In the genomic region with DNA sequence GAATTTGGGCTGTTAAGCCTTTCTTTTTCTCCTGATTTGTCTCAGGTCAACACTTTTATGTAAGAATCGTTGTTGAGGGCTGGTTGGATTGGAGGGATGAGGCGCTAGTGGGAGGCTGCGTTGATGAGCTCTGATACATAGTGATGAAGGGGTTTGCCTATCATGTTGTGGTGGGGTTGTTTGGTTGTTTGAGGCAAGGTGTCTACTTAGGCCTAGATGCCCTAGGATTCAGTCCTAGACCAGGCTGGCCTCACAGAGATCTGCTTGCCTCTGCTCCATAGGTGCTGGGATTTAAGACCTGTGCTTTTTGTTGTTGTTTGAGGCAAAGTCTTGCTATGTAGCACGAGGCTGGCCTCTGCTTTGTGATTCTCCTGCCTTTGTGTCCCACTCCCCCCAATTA, we compare ENCODE assay signal across 8 mouse cellular contexts. TPM values are rescaled to one million over a fixed set of nuclear protein-coding genes. Genes with fewer than 3 reads are reported as not detected.
DNase-seq lines count a peak whose midpoint lies in the region; ATAC-seq and TF ChIP-seq lines count a peak whose summit lies in the region.

No protein-coding gene starts in this region.

- peak; percentile 67 for ATAC-seq in erythroblast, adult 5-6 weeks (replicated peaks; ENCODE audit: low FRiP score, poor library complexity, severe bottlenecking)
- no peak for ATAC-seq in liver, embryonic 14.5 days (ENCODE audit: insufficient read depth)

- DNase-seq in gastrocnemius, adult 2 months, result no peak
- DNase-seq in gastrocnemius, adult 18-20 months (ENCODE audit: low spot score), result no peak
- DNase-seq in 3T3-L1 (ENCODE audit: low read depth, low spot score), result peak; percentile 11
- DNase-seq in liver, embryonic 14.5 days (ENCODE audit: low read depth in 3 of 3, low spot score in 3 of 3), result no peak
- no peak for DNase-seq in gastrocnemius, postnatal 4 days (ENCODE audit: low spot score in 2 of 2)
- no peak for DNase-seq in cerebellum, adult 11-12 months
- DNase-seq in gastrocnemius, postnatal 25 days, result no peak

- H3K27ac ChIP-seq in gastrocnemius, adult 2 months, result peak overlapping the region; percentile 94; the same call in 1 of the 2 replicates
- peak overlapping the region; percentile 94 for H3K27ac ChIP-seq in liver, embryonic 14.5 days

- peak overlapping the region; percentile 97; the same call in 1 of the 2 replicates for H3K4me3 ChIP-seq in gastrocnemius, adult 2 months
- H3K4me3 ChIP-seq in liver, embryonic 14.5 days (ENCODE audit: insufficient read depth in 1 of 2, low read depth in 2 of 2, low read length in 2 of 2), result peak overlapping the region; percentile 69 to 87

- H3K9me3 ChIP-seq in liver, embryonic 14.5 days (ENCODE audit: control insufficient read depth, low read length), result no peaks in the 10 kb centered on the region

- H3K4me2 ChIP-seq in liver, embryonic 14.5 days (ENCODE audit: low read depth), result peak overlapping the region; percentile 84

- no peak for TF ChIP-seq CTCF in gastrocnemius, adult 2 months (IDR thresholded peaks at IDR 0.05)
- TF ChIP-seq CTCF in liver, embryonic 14.5 days (IDR thresholded peaks at IDR 0.05; ENCODE audit: low read depth), result no peak

- TF ChIP-seq EP300 in liver, embryonic 14.5 days (IDR thresholded peaks at IDR 0.05; ENCODE audit: low read depth), result no peak

- intact Hi-C loops in gastrocnemius, adult 2 months (cut with DNase I), result loop anchor here (5.0 kb wide), 1 partner anchor 45 kb away; no protein-coding TSS in a partner anchor

- H3K27me3 ChIP-seq in liver, embryonic 14.5 days (ENCODE audit: control insufficient read depth, insufficient read depth, low read length), result no peaks in the 10 kb centered on the region

- peaks cover 27 to 42% of the 10 kb centered on the region in 2 experiments for H3K4me1 ChIP-seq in liver, embryonic 14.5 days (replicated peaks; ENCODE audit: control insufficient read depth in 2 of 2, insufficient read depth in 2 of 2, low read length in 1 of 2)

- peak overlapping the region; percentile 99 for H3K9ac ChIP-seq in liver, embryonic 14.5 days (replicated peaks)

- H3K36me3 ChIP-seq in liver, embryonic 14.5 days (replicated peaks; ENCODE audit: control insufficient read depth, insufficient read depth, low read depth), result peaks cover 13% of the 10 kb centered on the region

- 41% methylated on average over 4 of the region's 4 CpGs for WGBS in liver, embryonic 14.5 days (ENCODE audit: insufficient replicate concordance)

RNA-seq across cellular contexts. Expression of a gene that starts 1.4 kb away (rescaled TPM):
- 10 to 100 TPM in 1 of 2 experiments, 1 to 10 TPM in 1; 7.7 to 10.2 TPM for total RNA-seq in gastrocnemius, adult 2 months (2021)
- total RNA-seq in gastrocnemius, adult 18-20 months (2021), result 1 to 10 TPM; 7.9 to 8.4 TPM
- total RNA-seq in erythroblast, adult 5-6 weeks (2015; ENCODE audit: low replicate concordance), result 59.2 and 64.6 TPM in 2 replicates
- total RNA-seq in erythroblast, adult 5-6 weeks (2017; ENCODE audit: low replicate concordance), result 52.6 and 67.6 TPM in 2 replicates
- 30.0 and 35.5 TPM in 2 replicates for polyA plus RNA-seq in liver, embryonic 14.5 days (2012; rRNA removed)
- 26.7 and 34.5 TPM in 2 replicates for polyA plus RNA-seq in liver, embryonic 14.5 days (2014; fragmentation: Nextera tagmentation; extraction: Ambion mirVana)
- total RNA-seq in gastrocnemius, postnatal 4 days (2021), result 10 to 100 TPM; 20.0 to 20.9 TPM
- 1 to 10 TPM; 8.8 to 8.9 TPM for total RNA-seq in gastrocnemius, postnatal 25 days (2021)
